Mouse (Mus musculus): ENCODE data around the gene Ero1lb. TPM values are rescaled to one million over a fixed set of nuclear protein-coding genes. Genes with fewer than 3 reads are reported as not detected.
"Not testable (repeated sequence)": the region's sequence is repeated elsewhere in the genome, so short reads cannot be mapped to it uniquely, and the experiment has no call there.

The Ero1lb gene
- polyA plus RNA-seq, 1 experiment from 2014 or later, result 11.7 TPM

DNA sequence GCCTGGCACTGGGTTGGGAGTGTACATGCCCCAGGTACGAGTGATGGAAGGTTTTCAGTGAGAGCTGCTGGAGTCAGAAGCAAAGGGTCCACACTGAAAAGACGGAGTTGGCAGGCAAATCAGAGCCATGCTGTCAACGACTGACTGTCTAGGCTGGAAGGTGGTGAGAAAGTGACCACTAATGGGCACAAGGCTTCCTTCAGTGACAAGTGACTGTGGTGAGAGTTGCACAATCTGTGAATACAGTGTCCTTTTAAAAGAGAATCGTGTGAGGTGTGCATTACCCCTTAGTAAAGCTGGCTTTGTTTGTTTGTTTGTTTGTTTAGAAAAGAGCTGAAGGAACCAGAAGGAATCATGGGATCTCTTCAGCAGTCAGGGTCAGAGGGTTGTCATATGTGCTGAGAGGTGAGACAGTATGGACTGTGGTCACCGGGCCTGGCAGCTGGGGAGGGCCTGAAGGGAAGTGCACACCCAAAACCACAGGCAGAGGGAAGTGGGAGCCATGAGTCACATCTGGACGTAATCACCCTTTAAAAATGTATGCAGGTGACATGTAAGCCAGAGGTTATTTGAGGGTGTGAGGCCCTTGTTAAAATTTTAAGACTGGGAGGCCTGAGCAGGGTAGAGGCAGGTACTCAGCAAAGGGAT lies 69.4 kb downstream of the Ero1lb start:
- H3K4me2 ChIP-seq (ENCODE audit: low read depth, low read length, severe bottlenecking); H3K4me3 ChIP-seq (ENCODE audit: low read depth, low read length); H3K27ac ChIP-seq (ENCODE audit: low read depth, low read length); DNase-seq (ENCODE audit: low spot score); H3K4me1 ChIP-seq (replicated peaks; ENCODE audit: control insufficient read depth, insufficient read depth, low read length); ATAC-seq (replicated peaks; ENCODE audit: low FRiP score); H3K27me3 ChIP-seq (ENCODE audit: control insufficient read depth, insufficient read depth, low read length); H3K36me3 ChIP-seq (ENCODE audit: control insufficient read depth, insufficient read depth, low read length); H3K9me3 ChIP-seq (ENCODE audit: control insufficient read depth, low read length); H3K9ac ChIP-seq (ENCODE audit: low read length): not testable (repeated sequence)
- 100% methylated on average over 1 of the region's 6 CpGs for WGBS

DNA sequence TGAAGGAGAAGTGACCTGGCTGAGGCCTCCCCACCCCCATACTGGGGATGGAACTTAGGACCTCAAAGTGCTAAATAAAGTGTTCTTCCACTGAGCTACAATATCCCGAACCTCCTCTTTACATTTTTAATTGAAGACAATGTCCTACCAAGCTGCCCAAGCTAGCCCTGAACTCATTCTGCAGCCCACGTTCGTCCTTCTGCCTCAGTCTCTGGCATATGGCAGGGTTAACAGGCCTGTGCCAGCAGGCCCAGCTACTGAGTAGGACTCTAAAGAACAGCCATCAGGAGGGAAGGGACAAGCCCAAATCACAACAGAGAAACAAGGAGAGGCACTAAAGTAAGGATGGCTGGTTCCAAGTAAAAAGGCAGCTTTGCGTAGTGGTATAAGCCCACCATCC lies 77.1 kb downstream of the Ero1lb start:
- not testable (repeated sequence) for H3K36me3 ChIP-seq (ENCODE audit: control insufficient read depth, insufficient read depth, low read length); H3K27ac ChIP-seq (ENCODE audit: low read depth, low read length); ATAC-seq (replicated peaks; ENCODE audit: low FRiP score); DNase-seq (ENCODE audit: low spot score); H3K4me2 ChIP-seq (ENCODE audit: low read depth, low read length, severe bottlenecking); H3K27me3 ChIP-seq (ENCODE audit: control insufficient read depth, insufficient read depth, low read length); H3K4me1 ChIP-seq (replicated peaks; ENCODE audit: control insufficient read depth, insufficient read depth, low read length); H3K9ac ChIP-seq (ENCODE audit: low read length); H3K9me3 ChIP-seq (ENCODE audit: control insufficient read depth, low read length); H3K4me3 ChIP-seq (ENCODE audit: low read depth, low read length)
- 94% methylated on average over 3 of the region's 4 CpGs for WGBS

DNA sequence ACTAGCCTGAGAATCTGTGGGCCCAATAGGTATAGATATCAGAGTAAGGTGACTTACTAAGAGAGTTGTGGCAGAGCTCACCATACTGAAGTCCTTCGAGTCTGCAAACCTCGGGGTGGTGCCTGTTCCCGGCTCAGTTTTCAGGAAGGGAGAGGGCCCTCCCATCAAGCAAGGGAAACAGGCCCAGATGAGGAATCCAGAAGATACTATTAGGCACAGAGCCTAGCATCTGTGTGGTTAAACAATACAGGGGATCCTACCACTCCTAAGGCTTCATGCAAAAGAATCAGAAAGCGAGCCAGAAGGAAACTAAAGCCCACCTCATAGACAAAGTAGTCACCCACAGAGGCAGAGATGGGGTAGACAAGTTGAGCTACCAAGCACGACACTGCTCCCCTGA lies 81.0 kb downstream of the Ero1lb start:
- H3K27ac ChIP-seq (ENCODE audit: low read depth, low read length); H3K27me3 ChIP-seq (ENCODE audit: control insufficient read depth, insufficient read depth, low read length); H3K4me3 ChIP-seq (ENCODE audit: low read depth, low read length); DNase-seq (ENCODE audit: low spot score); H3K4me1 ChIP-seq (replicated peaks; ENCODE audit: control insufficient read depth, insufficient read depth, low read length); H3K36me3 ChIP-seq (ENCODE audit: control insufficient read depth, insufficient read depth, low read length); ATAC-seq (replicated peaks; ENCODE audit: low FRiP score); H3K9me3 ChIP-seq (ENCODE audit: control insufficient read depth, low read length); H3K9ac ChIP-seq (ENCODE audit: low read length); H3K4me2 ChIP-seq (ENCODE audit: low read depth, low read length, severe bottlenecking): not testable (repeated sequence)
- 87% methylated on average over 5 of the region's 5 CpGs for WGBS

DNA sequence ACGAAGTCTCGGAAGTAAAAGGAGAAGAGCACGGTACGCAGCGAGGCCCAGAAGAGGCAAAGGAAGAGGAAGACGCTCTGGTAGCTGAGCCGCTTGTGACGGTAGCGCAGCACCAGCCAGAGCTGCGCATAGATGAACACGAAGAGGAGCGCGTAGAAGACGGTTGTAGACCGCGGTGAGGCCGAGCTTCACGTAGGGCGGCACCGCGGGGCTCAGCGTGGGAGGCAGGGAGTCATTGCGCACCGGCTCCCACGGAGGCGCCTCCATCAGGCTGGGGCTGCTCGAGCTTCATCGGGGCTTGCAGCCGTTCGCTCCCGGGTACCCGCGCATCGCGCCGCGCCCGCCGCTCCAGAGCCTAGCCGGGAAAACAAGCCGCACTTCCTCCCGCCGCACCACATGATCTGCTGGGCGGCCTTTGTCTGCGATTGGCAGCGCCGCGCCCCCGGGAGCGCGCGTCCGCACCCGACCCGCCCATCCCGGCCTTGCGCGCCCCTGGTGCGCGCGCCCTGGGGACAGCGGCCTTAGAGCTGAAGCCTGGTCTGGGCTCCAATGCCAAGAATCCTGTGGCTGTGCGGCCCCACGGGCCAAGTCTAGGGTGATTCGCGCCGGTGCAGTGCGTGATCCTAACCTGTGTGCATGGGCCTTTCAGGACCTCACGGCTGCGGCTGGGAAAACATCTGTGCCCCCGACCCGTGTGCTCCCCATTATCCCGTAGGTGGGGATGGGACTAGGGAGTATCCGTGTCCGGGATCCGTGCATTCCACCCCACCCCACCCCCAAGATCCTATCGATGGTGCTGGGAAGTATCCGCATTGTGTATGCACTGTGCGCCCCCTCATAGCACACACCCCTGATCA lies 84.6 kb downstream of the Ero1lb start:
- DNase-seq (ENCODE audit: low spot score), result peak; percentile 76
- H3K4me1 ChIP-seq (replicated peaks; ENCODE audit: control insufficient read depth, insufficient read depth, low read length); H3K27ac ChIP-seq (ENCODE audit: low read depth, low read length); H3K27me3 ChIP-seq (ENCODE audit: control insufficient read depth, insufficient read depth, low read length); H3K36me3 ChIP-seq (ENCODE audit: control insufficient read depth, insufficient read depth, low read length); H3K9me3 ChIP-seq (ENCODE audit: control insufficient read depth, low read length): not testable (repeated sequence)
- Histone ChIP-seq H3K9ac (ENCODE audit: low read length) (peak overlapping the region; percentile 52; the same call in 1 of the 2 replicates), H3K4me2 (ENCODE audit: low read depth, low read length, severe bottlenecking) (peak overlapping the region; percentile 43), H3K4me3 (ENCODE audit: low read depth, low read length) (peak overlapping the region; percentile 35)
- ATAC-seq (replicated peaks; ENCODE audit: low FRiP score), result peak; percentile 89
- under 1% methylated on average over 51 of the region's 79 CpGs for WGBS

DNA sequence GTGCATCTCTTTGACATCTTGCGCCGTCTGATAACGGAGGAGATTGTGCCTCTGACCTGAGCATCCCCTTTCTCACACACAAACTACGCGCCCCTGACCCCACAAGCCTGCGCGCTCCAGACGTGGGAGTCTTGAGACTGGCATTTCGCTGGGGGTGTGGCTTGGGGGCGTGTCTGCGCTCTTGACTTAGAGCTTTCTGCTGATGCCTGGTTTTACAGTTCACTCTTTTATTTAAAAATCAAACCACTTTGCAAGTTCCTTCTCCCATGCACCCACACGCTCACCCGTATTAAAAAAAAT lies 85.2 kb downstream of the Ero1lb start:
- not testable (repeated sequence) for H3K27me3 ChIP-seq (ENCODE audit: control insufficient read depth, insufficient read depth, low read length); H3K9me3 ChIP-seq (ENCODE audit: control insufficient read depth, low read length); H3K36me3 ChIP-seq (ENCODE audit: control insufficient read depth, insufficient read depth, low read length); H3K4me1 ChIP-seq (replicated peaks; ENCODE audit: control insufficient read depth, insufficient read depth, low read length); H3K27ac ChIP-seq (ENCODE audit: low read depth, low read length); H3K9ac ChIP-seq (ENCODE audit: low read length)
- under 1% methylated on average over 10 of the region's 13 CpGs for WGBS
- Histone ChIP-seq H3K4me2 (ENCODE audit: low read depth, low read length, severe bottlenecking) (peak overlapping the region; percentile 35; the same call in 1 of the 2 replicates), H3K4me3 (ENCODE audit: low read depth, low read length) (peak overlapping the region; percentile 35)
- DNase-seq (ENCODE audit: low spot score) (peak; percentile 75), ATAC-seq (replicated peaks; ENCODE audit: low FRiP score) (peak; percentile 81)

Other genes with a start within 250 kb of the Ero1lb start
- 0.41 and 0.65 TPM in 2 replicates for gene Actn2, start 225.1 kb upstream of the Ero1lb start, polyA plus RNA-seq (2014; fragmentation: Nextera tagmentation; extraction: Ambion mirVana)
- gene Heatr1, start 170.8 kb upstream of the Ero1lb start, polyA plus RNA-seq (2014; fragmentation: Nextera tagmentation; extraction: Ambion mirVana), result 44.7 and 46.2 TPM in 2 replicates
- 9.6 and 10.2 TPM in 2 replicates for gene Lgals8, start 100.9 kb upstream of the Ero1lb start, polyA plus RNA-seq (2014; fragmentation: Nextera tagmentation; extraction: Ambion mirVana)
- 1.5 and 1.8 TPM in 2 replicates for gene Edaradd, start 45.4 kb upstream of the Ero1lb start, polyA plus RNA-seq (2014; fragmentation: Nextera tagmentation; extraction: Ambion mirVana)
- gene Prl2c3, start 234.2 kb downstream of the Ero1lb start, polyA plus RNA-seq (2014; fragmentation: Nextera tagmentation; extraction: Ambion mirVana), result 0.44 TPM in 1 of 2 replicates, not detected in the other